Mouse (Mus musculus): ENCODE results near the gene Mrps18a. TPM values are rescaled to one million over a fixed set of nuclear protein-coding genes. Genes with fewer than 3 reads are reported as not detected.
A peak's percentile ranks its signal among the peaks of the same experiment; 100 is the strongest.

Gene Mrps18a
- polyA plus RNA-seq, 1 experiment from 2014 or later, result 103 TPM

DNA sequence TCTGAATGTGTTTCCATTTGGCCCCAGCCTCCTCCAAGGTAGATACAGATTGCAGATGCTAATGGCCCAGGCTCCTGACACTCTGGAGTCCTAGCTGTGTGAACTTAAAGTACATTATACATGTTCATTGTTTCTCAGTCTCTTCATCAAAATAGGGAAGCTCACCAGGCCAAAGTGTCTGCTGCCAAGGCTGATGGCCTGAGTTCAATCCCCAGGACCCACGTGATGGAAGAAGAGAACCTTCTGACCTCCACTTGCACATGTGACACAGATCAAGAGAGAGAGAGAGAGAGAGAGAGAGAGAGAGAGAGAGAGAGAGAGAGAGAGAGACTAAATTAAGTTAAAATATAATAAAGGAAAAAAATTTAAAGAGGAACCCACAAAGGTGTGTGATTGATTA is 19.4 kb upstream of the Mrps18a start:
- Histone ChIP-seq H3K36me3 (ENCODE audit: insufficient read depth, low read length) (no peaks in the 10 kb centered on the region), H3K27ac (ENCODE audit: low read length) (no peak overlapping the region), H3K27me3 (replicated peaks; ENCODE audit: insufficient read depth, low read length) (no peaks in the 10 kb centered on the region), H3K4me3 (ENCODE audit: low read depth, low read length) (no peak overlapping the region), H3K9me3 (ENCODE audit: low read length) (no peaks in the 10 kb centered on the region), H3K4me2 (replicated peaks; ENCODE audit: low read depth, low read length) (no peak overlapping the region), H3K4me1 (ENCODE audit: insufficient read depth, low read depth, low read length) (no peaks in the 10 kb centered on the region; the same call in 1 of the 2 replicates), H3K9ac (replicated peaks; ENCODE audit: low read depth) (no peak overlapping the region)
- ATAC-seq (no peak), DNase-seq (ENCODE audit: low spot score) (no peak)
- WGBS, result 93% methylated on average over 1 of the region's 1 CpGs
- TF ChIP-seq EP300 (IDR thresholded peaks at IDR 0.05), result no peak
- no peak for TF ChIP-seq CTCF (IDR thresholded peaks at IDR 0.05)

DNA sequence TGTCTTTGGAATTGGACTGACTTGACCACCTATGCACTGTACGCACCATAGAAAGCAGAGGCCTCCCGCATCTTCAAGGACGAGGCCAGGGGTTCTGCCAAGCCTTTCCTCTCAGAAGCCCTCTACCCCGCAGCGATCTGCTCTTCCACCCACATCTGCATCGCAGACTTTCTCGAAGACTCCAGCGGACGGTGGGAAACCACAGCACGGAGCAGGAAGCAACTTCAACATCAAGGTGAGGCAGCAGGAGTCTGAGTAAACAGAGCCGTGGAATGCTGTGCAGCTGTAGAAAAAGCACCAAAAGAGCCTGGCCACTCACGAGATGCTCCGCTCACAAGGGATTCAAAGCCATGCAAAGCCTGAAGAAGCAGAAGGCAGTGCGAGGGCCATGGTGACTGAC is 18.9 kb upstream of the Mrps18a start:
- Histone ChIP-seq H3K36me3 (ENCODE audit: insufficient read depth, low read length) (no peaks in the 10 kb centered on the region), H3K4me2 (replicated peaks; ENCODE audit: low read depth, low read length) (no peak overlapping the region), H3K4me3 (ENCODE audit: low read depth, low read length) (no peak overlapping the region), H3K27me3 (replicated peaks; ENCODE audit: insufficient read depth, low read length) (no peaks in the 10 kb centered on the region), H3K4me1 (ENCODE audit: insufficient read depth, low read depth, low read length) (no peaks in the 10 kb centered on the region), H3K27ac (ENCODE audit: low read length) (no peak overlapping the region), H3K9ac (replicated peaks; ENCODE audit: low read depth) (no peak overlapping the region), H3K9me3 (ENCODE audit: low read length) (no peaks in the 10 kb centered on the region)
- ATAC-seq, result no peak
- DNase-seq (ENCODE audit: low spot score), result no peak
- TF ChIP-seq CTCF (IDR thresholded peaks at IDR 0.05), result no peak
- TF ChIP-seq EP300 (IDR thresholded peaks at IDR 0.05), result no peak
- WGBS, result 57% methylated on average over 14 of the region's 14 CpGs

DNA sequence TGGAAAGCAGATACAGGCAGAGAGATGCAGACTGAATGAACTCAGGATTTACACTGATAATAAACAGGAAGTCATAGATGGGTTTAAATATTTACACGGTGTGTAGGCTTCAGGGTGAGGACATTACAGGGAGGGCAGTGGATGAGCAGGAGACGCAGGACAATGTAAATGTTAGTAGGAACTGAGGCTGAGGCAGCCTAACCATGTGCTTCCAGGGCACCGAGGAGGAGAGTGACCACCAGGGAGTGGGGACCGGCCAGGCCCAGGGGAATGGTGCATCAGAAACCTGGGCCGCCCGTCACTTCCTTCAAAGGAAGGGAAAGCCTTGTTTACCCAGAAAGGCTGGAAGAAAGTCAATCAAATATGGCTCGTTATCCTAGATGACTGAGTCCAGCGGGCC is 12.3 kb upstream of the Mrps18a start:
- peak overlapping the region; percentile 3; the same call in 1 of the 2 replicates for H3K27ac ChIP-seq (ENCODE audit: low read length)
- H3K9ac ChIP-seq (replicated peaks; ENCODE audit: low read depth), result no peak overlapping the region
- TF ChIP-seq CTCF (IDR thresholded peaks at IDR 0.05) (peak; percentile 24; the same call in 1 of the 2 replicates), EP300 (IDR thresholded peaks at IDR 0.05) (peak; percentile 79)
- no peak overlapping the region for H3K4me3 ChIP-seq (ENCODE audit: low read depth, low read length)
- ATAC-seq (peak; percentile 86), DNase-seq (ENCODE audit: low spot score) (no peak)
- WGBS, result 32% methylated on average over 8 of the region's 8 CpGs
- no peaks in the 10 kb centered on the region for H3K36me3 ChIP-seq (ENCODE audit: insufficient read depth, low read length)
- no peak overlapping the region for H3K4me2 ChIP-seq (replicated peaks; ENCODE audit: low read depth, low read length)
- no peaks in the 10 kb centered on the region for H3K4me1 ChIP-seq (ENCODE audit: insufficient read depth, low read depth, low read length)
- H3K27me3 ChIP-seq (replicated peaks; ENCODE audit: insufficient read depth, low read length), result no peaks in the 10 kb centered on the region
- H3K9me3 ChIP-seq (ENCODE audit: low read length), result no peaks in the 10 kb centered on the region

DNA sequence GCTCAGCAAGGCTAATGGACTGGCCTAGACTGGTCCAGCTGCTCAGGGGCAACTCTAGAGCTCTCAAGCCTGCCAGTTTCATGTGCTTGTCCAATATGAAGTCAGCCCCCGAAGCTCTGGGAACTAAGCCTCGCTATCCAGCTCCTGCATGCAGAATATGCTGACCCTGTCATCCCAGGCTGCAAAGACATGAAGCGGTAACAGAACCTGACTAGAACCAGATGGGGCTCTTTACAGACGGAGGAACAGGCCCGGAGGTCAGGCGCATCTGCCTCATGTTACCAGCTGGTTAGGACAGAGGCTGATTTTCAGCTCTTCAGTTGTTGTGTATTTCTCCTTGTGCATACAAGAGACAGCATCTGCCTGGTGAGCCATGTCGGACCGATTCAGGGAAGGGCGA is 8.9 kb upstream of the Mrps18a start:
- Histone ChIP-seq H3K9ac (replicated peaks; ENCODE audit: low read depth) (no peak overlapping the region), H3K27ac (ENCODE audit: low read length) (no peak overlapping the region), H3K9me3 (ENCODE audit: low read length) (no peaks in the 10 kb centered on the region), H3K4me2 (replicated peaks; ENCODE audit: low read depth, low read length) (no peak overlapping the region), H3K27me3 (replicated peaks; ENCODE audit: insufficient read depth, low read length) (no peaks in the 10 kb centered on the region), H3K36me3 (ENCODE audit: insufficient read depth, low read length) (no peaks in the 10 kb centered on the region), H3K4me1 (ENCODE audit: insufficient read depth, low read depth, low read length) (no peaks in the 10 kb centered on the region), H3K4me3 (ENCODE audit: low read depth, low read length) (no peak overlapping the region)
- DNase-seq (ENCODE audit: low spot score) (no peak), ATAC-seq (no peak)
- TF ChIP-seq EP300 (IDR thresholded peaks at IDR 0.05) (no peak), CTCF (IDR thresholded peaks at IDR 0.05) (no peak)
- 65% methylated on average over 9 of the region's 9 CpGs for WGBS

DNA sequence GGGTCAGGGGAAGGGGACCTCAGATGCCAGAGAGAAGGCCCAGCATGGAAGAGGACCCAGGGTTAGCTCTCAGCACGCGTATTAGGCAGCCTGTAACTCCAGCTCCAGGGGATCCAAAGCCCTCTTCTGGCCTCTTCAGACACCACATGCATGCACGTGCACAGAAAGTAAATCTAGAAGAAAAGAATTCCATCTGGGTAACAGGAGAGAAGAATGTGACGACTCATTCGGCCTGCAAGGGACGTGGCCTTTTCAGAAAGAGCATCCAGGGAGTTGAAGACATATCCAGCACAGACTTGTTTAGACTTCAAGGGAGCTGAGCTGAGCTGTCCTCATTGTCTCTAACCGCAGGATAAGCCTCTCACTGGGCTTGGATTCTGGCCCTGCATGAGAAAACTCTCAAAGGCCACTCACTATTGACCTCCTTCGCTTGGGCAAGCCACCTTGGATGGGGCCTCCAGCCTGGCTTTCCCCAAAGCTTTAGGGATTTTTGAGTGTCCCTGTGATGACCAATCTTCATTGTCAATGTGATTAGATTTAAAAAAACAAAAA is 8.1 kb upstream of the Mrps18a start:
- Histone ChIP-seq H3K4me3 (ENCODE audit: low read depth, low read length) (no peak overlapping the region), H3K27me3 (replicated peaks; ENCODE audit: insufficient read depth, low read length) (no peaks in the 10 kb centered on the region), H3K4me1 (ENCODE audit: insufficient read depth, low read depth, low read length) (no peaks in the 10 kb centered on the region), H3K9ac (replicated peaks; ENCODE audit: low read depth) (no peak overlapping the region), H3K4me2 (replicated peaks; ENCODE audit: low read depth, low read length) (no peak overlapping the region), H3K27ac (ENCODE audit: low read length) (no peak overlapping the region; the same call in 1 of the 2 replicates), H3K9me3 (ENCODE audit: low read length) (no peaks in the 10 kb centered on the region), H3K36me3 (ENCODE audit: insufficient read depth, low read length) (no peaks in the 10 kb centered on the region)
- 56% methylated on average over 8 of the region's 8 CpGs for WGBS
- 0 out of 2 replicates have a peak, but pooled peaks have one; percentile 18 for TF ChIP-seq CTCF (IDR thresholded peaks at IDR 0.05)
- TF ChIP-seq EP300 (IDR thresholded peaks at IDR 0.05), result no peak
- DNase-seq (ENCODE audit: low spot score) (no peak), ATAC-seq (no peak)

DNA sequence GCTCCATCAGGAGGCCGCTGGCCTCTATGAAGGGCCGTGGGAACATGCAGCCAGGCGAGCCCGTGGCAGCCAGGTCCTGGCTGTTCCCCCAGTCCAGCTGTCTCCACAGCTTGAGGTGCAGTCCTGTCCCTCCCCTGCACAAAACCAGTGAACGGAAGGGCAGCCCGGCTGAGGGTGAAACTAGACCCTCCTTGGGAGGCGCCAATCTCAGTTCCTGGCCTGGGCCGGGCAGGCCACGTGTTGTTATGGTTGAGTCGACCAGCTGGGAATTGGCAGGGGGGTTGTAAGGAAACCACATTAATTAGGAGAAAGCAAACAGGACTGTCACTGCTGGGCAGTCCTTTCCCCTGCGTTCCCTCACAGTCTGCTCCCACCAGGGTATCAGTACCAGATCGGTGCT is 6.3 kb upstream of the Mrps18a start:
- Histone ChIP-seq H3K9ac (replicated peaks; ENCODE audit: low read depth) (no peak overlapping the region), H3K9me3 (ENCODE audit: low read length) (no peaks in the 10 kb centered on the region), H3K4me3 (ENCODE audit: low read depth, low read length) (no peak overlapping the region), H3K27ac (ENCODE audit: low read length) (peak overlapping the region; percentile 63), H3K36me3 (ENCODE audit: insufficient read depth, low read length) (no peaks in the 10 kb centered on the region), H3K4me1 (ENCODE audit: insufficient read depth, low read depth, low read length) (no peaks in the 10 kb centered on the region), H3K27me3 (replicated peaks; ENCODE audit: insufficient read depth, low read length) (no peaks in the 10 kb centered on the region), H3K4me2 (replicated peaks; ENCODE audit: low read depth, low read length) (no peak overlapping the region; the same call in 1 of the 2 replicates)
- TF ChIP-seq CTCF (IDR thresholded peaks at IDR 0.05) (peak; percentile 30; the same call in 1 of the 2 replicates), EP300 (IDR thresholded peaks at IDR 0.05) (peak; percentile 63)
- DNase-seq (ENCODE audit: low spot score), result peak; percentile 82
- ATAC-seq, result peak; percentile 94
- WGBS, result 10% methylated on average over 12 of the region's 12 CpGs

Data from lung, postnatal 0 days (tissue).